Mouse (Mus musculus) embryonic facial prominence, embryonic 14.5 days (tissue): ENCODE measurements around the gene Lifr. TPM values are rescaled to one million over a fixed set of nuclear protein-coding genes. Genes with fewer than 3 reads are reported as not detected.
A peak's percentile ranks its signal among the peaks of the same experiment; 100 is the strongest.

Experiments used
- ATAC-seq: fragments of 200-750 bp; cut with Nextera tagmentation; 2 replicates; pipeline ENCODE4 v1.8.0; 2017; ENCODE audit warnings: low read depth, moderate number of reproducible peaks, moderate TSS enrichment
- DNase-seq: peaks from one replicate; pipeline ENCODE4 v3.0.0-alpha.2; 2015; ENCODE audit warnings: low spot score
- H3K27ac ChIP-seq: fragments of 300-500 bp; sonication (generic); replicated peaks from 2 replicates; pipeline ENCODE4 v1.5.1; 2014; ENCODE audit warnings: low read depth, mild to moderate bottlenecking, low read length, moderate library complexity
- H3K27me3 ChIP-seq: fragments of 300-500 bp; sonication (generic); replicated peaks from 2 replicates; pipeline ENCODE4 v1.6.1; 2014; ENCODE audit warnings: low read length; ENCODE audit not compliant: control insufficient read depth, insufficient read depth
- H3K36me3 ChIP-seq: fragments of 300-500 bp; sonication (generic); 2 replicates; pipeline ENCODE4 v1.6.1; 2014; ENCODE audit warnings: low read length, mixed read lengths; ENCODE audit not compliant: control insufficient read depth, insufficient read depth
- H3K4me1 ChIP-seq: fragments of 300-500 bp; sonication (generic); 2 replicates; pipeline ENCODE4 v1.6.1; 2014; ENCODE audit warnings: antibody characterized with exemption, low read length; ENCODE audit not compliant: control insufficient read depth, insufficient read depth
- H3K4me2 ChIP-seq: fragments of 300-500 bp; sonication (generic); 2 replicates; pipeline ENCODE4 v1.6.1; 2014; ENCODE audit warnings: low read depth, mild to moderate bottlenecking, low read length, moderate library complexity, mixed read lengths
- H3K4me3 ChIP-seq: fragments of 300-500 bp; sonication (generic); 2 replicates; pipeline ENCODE4 v1.5.1; 2014; ENCODE audit warnings: low read depth, mild to moderate bottlenecking, low read length
- H3K9ac ChIP-seq: fragments of 300-500 bp; sonication (generic); 2 replicates; pipeline ENCODE4 v1.6.1; 2014; ENCODE audit warnings: low read depth, mild to moderate bottlenecking, low read length, moderate library complexity, mixed read lengths
- H3K9me3 ChIP-seq: fragments of 300-500 bp; sonication (generic); 2 replicates; pipeline ENCODE4 v1.6.1; 2016; ENCODE audit warnings: low read length; ENCODE audit not compliant: control insufficient read depth
- WGBS: fragments of 180-500 bp; shearing (Covaris S2); extraction: QIAGEN DNeasy Blood & Tissue Kit; methylation state at CpG from one replicate; pipeline ENCODE4 v1.1.7; 2014; 5-methylcytosine and 5-hydroxymethylcytosine counted together
- polyA plus RNA-seq: library from polyadenylated mRNA; unstranded; fragments of >200 nt; fragmentation: Nextera tagmentation; extraction: Ambion mirVana; gene quantifications from 2 replicates; pipeline ENCODE4 v1.2.1, GENCODE M21; 2014

Gene Lifr
- polyA plus RNA-seq, 1 experiment from 2014 or later, result 39.2 TPM

DNA sequence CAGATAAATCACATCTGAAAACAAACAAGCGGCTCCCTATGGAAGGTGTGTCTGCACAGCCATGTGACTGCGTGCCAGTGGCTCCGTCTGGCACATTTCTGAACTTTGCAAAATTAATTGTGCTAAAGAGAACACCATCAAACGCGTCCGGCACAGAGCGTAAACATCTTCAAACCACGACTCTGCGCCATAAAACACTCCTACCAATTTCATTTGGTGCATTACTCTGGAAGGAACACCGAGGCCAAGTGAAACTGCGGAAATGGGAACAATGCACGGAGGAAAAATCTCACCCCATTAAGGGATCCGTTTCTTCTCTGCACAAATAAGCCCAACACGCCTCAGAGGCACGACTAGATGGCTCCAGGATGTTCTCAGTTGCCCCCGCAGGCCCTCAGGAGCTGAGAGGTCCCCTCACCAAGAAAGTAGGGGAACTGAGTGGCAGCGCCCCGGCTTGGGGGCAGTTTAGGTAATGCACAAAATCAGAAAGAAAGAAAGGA, 38.3 kb downstream of the Lifr start:
- DNase-seq (peak; percentile 36), ATAC-seq (peak; percentile 2; the same call in 1 of the 2 replicates)
- H3K4me1 ChIP-seq, result peaks cover 12% of the 10 kb centered on the region; the same call in 1 of the 2 replicates
- 1% methylated on average over 18 of the region's 18 CpGs for WGBS
- no peaks in the 10 kb centered on the region for H3K27me3 ChIP-seq
- peak overlapping the region; percentile 76 for H3K4me3 ChIP-seq
- H3K36me3 ChIP-seq, result peaks cover 6% of the 10 kb centered on the region; the same call in 1 of the 2 replicates
- no peaks in the 10 kb centered on the region for H3K9me3 ChIP-seq
- H3K27ac ChIP-seq, result peak overlapping the region; percentile 81
- peak overlapping the region; percentile 84 for H3K9ac ChIP-seq
- peak overlapping the region; percentile 92 for H3K4me2 ChIP-seq

GRCm38 (mm10) chr15:7129127-7129943, 38.9 kb downstream of the Lifr start:
- ATAC-seq (peak; percentile 93), DNase-seq (peak; percentile 92)
- Histone ChIP-seq H3K4me1 (peaks cover 12% of the 10 kb centered on the region; the same call in 1 of the 2 replicates), H3K27ac (peak overlapping the region; percentile 81), H3K9ac (peak overlapping the region; percentile 84), H3K4me3 (peak overlapping the region; percentile 76), H3K4me2 (peak overlapping the region; percentile 92), H3K27me3 (no peaks in the 10 kb centered on the region), H3K9me3 (no peaks in the 10 kb centered on the region), H3K36me3 (peaks cover 6% of the 10 kb centered on the region; the same call in 1 of the 2 replicates)
- WGBS, result 2% methylated on average over 19 of the region's 116 CpGs

DNA sequence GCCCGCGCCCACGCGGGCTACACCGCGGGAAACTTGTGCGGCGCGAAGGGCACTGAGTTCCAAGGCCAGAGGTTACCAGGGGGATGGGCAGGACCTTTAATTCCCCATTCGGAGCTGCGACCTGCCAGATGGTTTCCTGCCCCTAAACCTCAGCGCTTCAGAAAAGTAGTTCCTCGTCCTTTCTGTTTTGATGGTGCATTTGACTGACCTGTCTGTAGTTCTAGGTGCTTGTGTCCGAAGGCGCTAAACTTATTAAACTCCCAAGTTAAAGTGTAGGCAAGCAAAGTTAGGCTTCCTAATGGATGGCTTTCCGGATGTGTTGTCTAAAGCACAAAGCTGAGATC, 39.5 kb downstream of the Lifr start:
- peaks cover 6% of the 10 kb centered on the region; the same call in 1 of the 2 replicates for H3K36me3 ChIP-seq
- H3K4me3 ChIP-seq, result peak overlapping the region; percentile 76
- H3K9ac ChIP-seq, result peak overlapping the region; percentile 84
- no peak for DNase-seq
- no peaks in the 10 kb centered on the region for H3K27me3 ChIP-seq
- H3K9me3 ChIP-seq, result no peaks in the 10 kb centered on the region
- WGBS, result 0% methylated on average over 7 of the region's 16 CpGs
- peak overlapping the region; percentile 92 for H3K4me2 ChIP-seq
- H3K4me1 ChIP-seq, result peaks cover 12% of the 10 kb centered on the region; the same call in 1 of the 2 replicates
- H3K27ac ChIP-seq, result peak overlapping the region; percentile 81; the same call in 1 of the 2 replicates
- ATAC-seq, result no peak

GRCm38 (mm10) chr15:7130691-7131225, 40.3 kb downstream of the Lifr start:
- Histone ChIP-seq H3K9me3 (no peaks in the 10 kb centered on the region), H3K27me3 (no peaks in the 10 kb centered on the region), H3K36me3 (peaks cover 6% of the 10 kb centered on the region; the same call in 1 of the 2 replicates), H3K4me1 (peaks cover 12% of the 10 kb centered on the region; the same call in 1 of the 2 replicates), H3K9ac (peak overlapping the region; percentile 84), H3K27ac (no peak overlapping the region), H3K4me2 (peak overlapping the region; percentile 92), H3K4me3 (peak overlapping the region; percentile 76)
- WGBS, result 27% methylated on average over 7 of the region's 7 CpGs
- no peak for DNase-seq
- ATAC-seq, result no peak

DNA sequence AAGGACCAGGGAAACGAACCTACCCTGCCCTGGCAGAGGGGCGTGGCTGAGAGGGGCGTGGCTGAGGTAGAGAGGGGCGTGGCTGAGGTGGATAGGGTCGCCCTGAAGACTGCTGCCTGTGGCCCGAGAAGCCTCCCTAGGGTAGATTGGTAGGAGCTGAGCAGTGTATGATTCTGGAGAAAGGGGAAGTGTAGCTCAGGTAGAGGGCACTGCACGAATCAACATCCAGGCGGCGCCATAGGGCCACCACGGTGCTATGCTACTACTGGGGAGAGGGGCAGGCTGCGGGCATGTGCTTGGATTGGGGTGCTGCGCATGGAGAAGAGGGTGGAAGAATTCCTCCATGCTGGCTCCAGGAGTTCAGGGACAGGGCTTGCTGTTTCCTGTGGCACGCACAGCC, 42.3 kb downstream of the Lifr start:
- no peak overlapping the region for H3K27ac ChIP-seq
- WGBS, result 56% methylated on average over 13 of the region's 13 CpGs

GRCm38 (mm10) chr15:7134454-7135052, 44.1 kb downstream of the Lifr start:
- H3K9me3 ChIP-seq, result no peaks in the 10 kb centered on the region
- H3K4me3 ChIP-seq, result no peak overlapping the region
- 51% methylated on average over 11 of the region's 11 CpGs for whole genome bisulfite sequencing
- no peak overlapping the region for H3K4me2 ChIP-seq
- no peaks in the 10 kb centered on the region for H3K27me3 ChIP-seq
- ATAC-seq, result no peak
- peaks cover 12% of the 10 kb centered on the region; the same call in 1 of the 2 replicates for H3K4me1 ChIP-seq
- H3K9ac ChIP-seq, result no peak overlapping the region
- no peak overlapping the region for H3K27ac ChIP-seq
- H3K36me3 ChIP-seq, result peaks cover 6% of the 10 kb centered on the region; the same call in 1 of the 2 replicates
- peak; percentile 75 for DNase-seq

More for the DNA sequence above, 42.3 kb downstream of the Lifr start:
- Histone ChIP-seq H3K36me3 (peaks cover 6% of the 10 kb centered on the region; the same call in 1 of the 2 replicates), H3K9me3 (no peaks in the 10 kb centered on the region), H3K4me1 (peaks cover 12% of the 10 kb centered on the region; the same call in 1 of the 2 replicates), H3K4me3 (no peak overlapping the region), H3K4me2 (no peak overlapping the region), H3K9ac (no peak overlapping the region), H3K27me3 (no peaks in the 10 kb centered on the region)
- ATAC-seq (no peak), DNase-seq (no peak)

GRCm38 (mm10) chr15:7135982-7136562, 45.7 kb downstream of the Lifr start:
- DNase-seq, result no peak
- no peak overlapping the region for H3K9ac ChIP-seq
- H3K27me3 ChIP-seq, result no peaks in the 10 kb centered on the region
- peaks cover 12% of the 10 kb centered on the region; the same call in 1 of the 2 replicates for H3K4me1 ChIP-seq
- H3K9me3 ChIP-seq, result no peaks in the 10 kb centered on the region
- H3K27ac ChIP-seq, result no peak overlapping the region
- ATAC-seq, result no peak
- H3K36me3 ChIP-seq, result peaks cover 6% of the 10 kb centered on the region; the same call in 1 of the 2 replicates
- WGBS, result 56% methylated on average over 6 of the region's 6 CpGs
- H3K4me3 ChIP-seq, result no peak overlapping the region
- H3K4me2 ChIP-seq, result no peak overlapping the region

DNA sequence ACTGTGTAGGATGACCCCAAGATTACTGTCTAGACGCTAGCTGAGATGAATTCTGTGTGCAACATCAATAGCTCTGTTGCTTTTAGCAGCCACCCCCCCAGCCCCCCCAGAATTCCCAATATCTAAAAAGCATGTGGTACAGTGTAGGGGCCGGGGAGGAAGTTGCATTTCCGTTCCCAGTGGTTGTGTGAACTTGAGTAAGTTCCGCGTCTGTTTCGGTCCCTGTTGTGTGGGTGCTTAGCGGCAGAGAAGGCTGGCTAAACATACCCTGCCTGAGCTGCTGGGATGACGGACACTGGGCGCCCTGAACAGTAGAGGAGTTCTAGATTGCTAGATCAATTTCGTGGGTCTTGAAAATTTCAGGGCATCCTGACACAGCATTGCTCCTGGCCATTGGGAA, 46.5 kb downstream of the Lifr start:
- no peak for DNase-seq
- Histone ChIP-seq H3K4me1 (peaks cover 11% of the 10 kb centered on the region; the same call in 1 of the 2 replicates), H3K9me3 (no peaks in the 10 kb centered on the region), H3K4me3 (no peak overlapping the region), H3K36me3 (peaks cover 6% of the 10 kb centered on the region; the same call in 1 of the 2 replicates), H3K9ac (no peak overlapping the region), H3K4me2 (no peak overlapping the region), H3K27ac (no peak overlapping the region), H3K27me3 (no peaks in the 10 kb centered on the region)
- WGBS, result 82% methylated on average over 10 of the region's 10 CpGs
- no peak for ATAC-seq
